Mouse (Mus musculus): ENCODE results near the gene Eef2k. TPM values are rescaled to one million over a fixed set of nuclear protein-coding genes. Genes with fewer than 3 reads are reported as not detected.

Gene Eef2k
- polyA plus RNA-seq, 1 experiment = 33.8 TPM

DNA sequence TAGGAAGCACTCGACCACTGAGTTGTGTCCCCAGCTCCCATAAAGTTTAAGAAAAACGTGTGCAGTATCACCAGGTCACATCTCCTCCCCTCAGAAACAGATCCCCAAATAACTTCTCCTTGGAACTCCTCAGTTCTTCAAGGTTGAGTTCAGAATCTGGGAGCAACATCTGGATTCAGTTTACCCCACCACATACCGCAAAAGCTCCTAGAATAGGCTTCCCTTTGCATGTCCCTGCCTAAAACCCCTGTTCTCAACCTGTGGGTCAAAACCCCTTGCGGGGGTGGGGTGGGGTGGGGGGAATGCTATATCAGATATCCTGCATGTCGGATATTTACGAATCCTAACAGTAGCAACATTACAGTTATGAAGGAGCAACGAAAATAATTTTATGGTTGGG, 20.0 kb downstream of the Eef2k start:
- no peak overlapping the region for H3K27ac ChIP-seq (ENCODE audit: insufficient read depth, low read length)
- TF ChIP-seq CTCF (IDR thresholded peaks at IDR 0.05; ENCODE audit: extremely low read depth, insufficient read depth, low read length) = no peak
- TF ChIP-seq POLR2A (IDR thresholded peaks at IDR 0.05; ENCODE audit: extremely low read depth, insufficient read depth, low read length) = no peak
- no peak overlapping the region for H3K4me3 ChIP-seq (ENCODE audit: insufficient read depth, low read length)
- H3K4me1 ChIP-seq (ENCODE audit: control insufficient read depth, insufficient read depth, low read length) = peaks cover 9% of the 10 kb centered on the region

DNA sequence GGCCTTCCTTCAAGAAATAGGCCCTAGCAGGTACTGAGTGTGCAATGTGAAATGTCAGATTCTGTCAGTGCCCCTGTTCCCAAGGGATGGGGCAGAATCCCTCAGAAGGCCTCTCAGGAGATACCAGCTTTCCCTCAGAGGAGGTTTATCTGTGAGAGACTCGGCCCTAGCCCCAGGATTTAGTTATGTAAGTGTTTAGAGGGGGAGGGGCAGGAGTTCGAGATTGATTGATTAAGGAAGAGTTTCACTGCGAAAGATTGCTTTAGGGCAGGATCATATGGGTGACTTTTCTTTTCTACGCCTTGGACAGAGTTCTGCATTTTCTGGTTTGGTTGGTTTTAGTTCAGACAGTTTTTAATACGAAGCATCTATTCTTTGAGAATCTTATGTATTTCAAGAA, 20.8 kb downstream of the Eef2k start:
- peaks cover 9% of the 10 kb centered on the region for H3K4me1 ChIP-seq (ENCODE audit: control insufficient read depth, insufficient read depth, low read length)
- TF ChIP-seq CTCF (IDR thresholded peaks at IDR 0.05; ENCODE audit: extremely low read depth, insufficient read depth, low read length) (no peak), POLR2A (IDR thresholded peaks at IDR 0.05; ENCODE audit: extremely low read depth, insufficient read depth, low read length) (no peak)
- no peak overlapping the region for H3K27ac ChIP-seq (ENCODE audit: insufficient read depth, low read length)
- no peak overlapping the region for H3K4me3 ChIP-seq (ENCODE audit: insufficient read depth, low read length)

DNA sequence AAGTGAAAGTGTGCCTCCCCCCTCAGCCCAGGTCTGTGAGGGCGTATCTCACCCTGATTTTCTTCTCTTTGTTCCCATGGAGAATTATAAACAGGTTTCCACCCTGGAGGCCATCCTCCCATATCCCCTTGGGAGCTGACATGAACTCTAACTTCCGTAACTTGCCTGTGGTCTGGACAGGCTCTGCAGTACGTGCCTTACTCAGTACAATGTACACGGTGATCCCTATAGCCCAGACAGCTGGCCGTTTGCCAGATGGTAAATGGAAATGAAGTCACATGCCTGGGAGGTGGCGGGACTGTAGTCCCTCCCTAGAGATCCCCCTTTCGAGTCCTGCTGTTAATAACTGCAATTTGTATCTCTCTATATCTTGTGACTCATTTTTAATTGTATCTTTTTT, 22.5 kb downstream of the Eef2k start:
- Histone ChIP-seq H3K27ac (ENCODE audit: insufficient read depth, low read length) (no peak overlapping the region), H3K4me1 (ENCODE audit: control insufficient read depth, insufficient read depth, low read length) (peaks cover 15% of the 10 kb centered on the region), H3K4me3 (ENCODE audit: insufficient read depth, low read length) (no peak overlapping the region)
- no peak for TF ChIP-seq CTCF (IDR thresholded peaks at IDR 0.05; ENCODE audit: extremely low read depth, insufficient read depth, low read length)
- no peak for TF ChIP-seq POLR2A (IDR thresholded peaks at IDR 0.05; ENCODE audit: extremely low read depth, insufficient read depth, low read length)

DNA sequence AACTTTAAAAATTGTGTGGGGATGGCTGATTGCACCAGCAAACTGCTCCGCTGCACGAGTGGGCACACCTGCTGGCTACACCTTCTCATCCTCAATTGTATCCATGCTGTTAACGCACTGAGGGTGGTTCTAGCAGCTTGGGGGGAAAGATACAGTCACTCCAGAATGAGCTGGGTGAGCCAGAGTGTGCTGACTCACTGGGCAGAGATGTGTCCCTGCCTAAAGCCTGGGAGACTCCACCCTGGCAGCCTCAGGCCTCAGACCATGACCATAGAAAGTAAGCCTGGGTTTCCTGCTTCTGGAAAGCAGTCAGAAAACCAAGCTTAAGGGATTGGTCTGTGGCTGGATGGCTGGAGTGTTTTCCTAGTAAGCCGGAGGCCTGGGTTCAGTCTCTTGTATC, 23.2 kb downstream of the Eef2k start:
- H3K4me1 ChIP-seq (ENCODE audit: control insufficient read depth, insufficient read depth, low read length) = peaks cover 15% of the 10 kb centered on the region
- no peak for TF ChIP-seq POLR2A (IDR thresholded peaks at IDR 0.05; ENCODE audit: extremely low read depth, insufficient read depth, low read length)
- TF ChIP-seq CTCF (IDR thresholded peaks at IDR 0.05; ENCODE audit: extremely low read depth, insufficient read depth, low read length) = no peak
- H3K4me3 ChIP-seq (ENCODE audit: insufficient read depth, low read length) = no peak overlapping the region
- H3K27ac ChIP-seq (ENCODE audit: insufficient read depth, low read length) = no peak overlapping the region

DNA sequence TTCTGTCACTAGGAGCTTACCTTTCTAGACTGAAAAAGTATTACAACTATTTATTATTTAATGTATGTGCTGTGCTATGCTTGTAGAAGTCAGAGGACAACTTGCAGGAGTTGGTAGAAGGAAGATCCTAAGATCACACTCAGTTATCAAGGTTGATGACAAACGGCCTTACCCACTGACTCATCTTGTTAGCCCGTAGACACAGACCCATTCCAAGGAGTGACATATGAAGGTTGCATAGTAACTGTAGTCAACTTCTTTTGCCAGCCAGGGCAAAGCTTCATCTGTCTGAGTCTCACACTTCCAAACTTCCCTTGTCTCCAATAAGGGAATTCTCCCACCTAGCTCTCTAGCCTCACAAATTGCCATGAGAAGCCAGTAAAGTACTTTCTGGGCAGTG, 24.1 kb downstream of the Eef2k start:
- no peak overlapping the region for H3K4me3 ChIP-seq (ENCODE audit: insufficient read depth, low read length)
- no peak overlapping the region for H3K27ac ChIP-seq (ENCODE audit: insufficient read depth, low read length)
- peaks cover 15% of the 10 kb centered on the region for H3K4me1 ChIP-seq (ENCODE audit: control insufficient read depth, insufficient read depth, low read length)
- TF ChIP-seq CTCF (IDR thresholded peaks at IDR 0.05; ENCODE audit: extremely low read depth, insufficient read depth, low read length) (no peak), POLR2A (IDR thresholded peaks at IDR 0.05; ENCODE audit: extremely low read depth, insufficient read depth, low read length) (no peak)

DNA sequence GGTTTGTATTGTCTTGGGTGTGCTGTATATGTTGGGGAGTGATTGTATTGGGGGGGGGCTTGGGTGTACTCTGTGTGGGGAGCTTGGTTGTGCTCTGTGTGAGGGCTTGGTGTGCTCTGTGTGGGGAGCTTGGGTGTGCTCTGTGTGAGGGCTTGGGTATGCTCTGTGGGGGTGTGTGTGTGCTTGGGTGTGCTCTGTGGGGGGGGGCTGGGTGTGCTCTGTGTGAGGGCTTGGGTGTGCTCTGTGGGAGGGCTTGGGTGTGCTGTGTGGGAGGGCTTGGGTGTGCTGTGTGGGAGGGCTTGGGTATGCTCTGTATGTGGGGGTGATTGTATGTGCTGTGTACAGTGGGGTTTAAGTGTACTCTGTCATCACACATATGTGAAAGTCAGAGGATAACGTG, 25.1 kb downstream of the Eef2k start:
- Histone ChIP-seq H3K27ac (ENCODE audit: insufficient read depth, low read length) (no peak overlapping the region), H3K4me3 (ENCODE audit: insufficient read depth, low read length) (no peak overlapping the region), H3K4me1 (ENCODE audit: control insufficient read depth, insufficient read depth, low read length) (peaks cover 14% of the 10 kb centered on the region)
- TF ChIP-seq CTCF (IDR thresholded peaks at IDR 0.05; ENCODE audit: extremely low read depth, insufficient read depth, low read length) = no peak
- no peak for TF ChIP-seq POLR2A (IDR thresholded peaks at IDR 0.05; ENCODE audit: extremely low read depth, insufficient read depth, low read length)

DNA sequence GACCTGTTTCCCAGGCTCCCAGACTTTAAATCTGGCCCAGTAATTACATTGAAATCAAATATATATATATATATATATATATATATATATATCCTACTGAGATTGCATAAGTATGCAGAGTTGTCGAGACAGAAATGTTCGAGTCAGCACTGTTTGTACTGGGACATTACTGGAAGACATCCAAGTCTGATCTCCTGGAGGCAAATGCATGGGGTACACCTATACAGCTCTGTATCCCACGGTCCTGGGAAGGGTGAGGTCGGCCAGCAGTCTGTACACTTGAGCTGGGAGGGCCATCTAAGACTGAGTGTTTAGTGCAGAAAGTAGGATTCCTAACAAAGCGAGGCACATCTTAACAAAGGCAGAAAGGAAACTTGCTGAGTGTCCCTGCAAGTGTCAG, 27.3 kb downstream of the Eef2k start:
- TF ChIP-seq POLR2A (IDR thresholded peaks at IDR 0.05; ENCODE audit: extremely low read depth, insufficient read depth, low read length) (no peak), CTCF (IDR thresholded peaks at IDR 0.05; ENCODE audit: extremely low read depth, insufficient read depth, low read length) (no peak)
- Histone ChIP-seq H3K27ac (ENCODE audit: insufficient read depth, low read length) (peak overlapping the region; percentile 35; the same call in 1 of the 2 replicates), H3K4me1 (ENCODE audit: control insufficient read depth, insufficient read depth, low read length) (peaks cover 8% of the 10 kb centered on the region), H3K4me3 (ENCODE audit: insufficient read depth, low read length) (no peak overlapping the region)

DNA sequence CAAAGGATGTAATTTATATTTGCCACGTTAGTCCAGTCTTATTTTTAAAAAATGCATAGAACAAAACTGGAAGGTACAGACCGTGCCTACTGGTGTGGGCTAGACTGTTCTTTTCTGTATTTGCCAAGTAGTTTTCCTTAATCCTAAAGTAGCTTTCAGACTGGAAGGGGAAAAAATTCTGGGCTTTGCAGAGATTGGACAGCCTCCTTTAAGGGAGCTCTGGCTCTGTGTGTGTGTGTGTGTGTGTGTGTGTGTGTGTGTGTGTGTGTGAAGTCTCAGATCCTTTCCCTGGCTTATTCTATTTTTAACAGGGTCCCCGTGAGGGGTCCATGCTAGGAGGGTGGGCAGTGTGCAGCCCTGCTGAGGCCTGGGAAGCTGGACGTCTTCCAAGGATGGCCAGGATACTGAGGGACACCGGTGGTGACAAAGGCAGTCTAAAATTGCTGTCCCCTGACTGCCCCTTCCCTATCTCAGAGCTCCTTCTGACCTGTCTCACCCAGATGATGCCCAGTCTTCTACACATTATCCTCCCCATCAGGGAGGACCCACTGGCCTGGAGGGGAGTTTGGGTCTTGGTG, 27.9 kb downstream of the Eef2k start:
- TF ChIP-seq CTCF (IDR thresholded peaks at IDR 0.05; ENCODE audit: extremely low read depth, insufficient read depth, low read length) (no peak), POLR2A (IDR thresholded peaks at IDR 0.05; ENCODE audit: extremely low read depth, insufficient read depth, low read length) (no peak)
- Histone ChIP-seq H3K4me3 (ENCODE audit: insufficient read depth, low read length) (no peak overlapping the region), H3K4me1 (ENCODE audit: control insufficient read depth, insufficient read depth, low read length) (peaks cover 8% of the 10 kb centered on the region), H3K27ac (ENCODE audit: insufficient read depth, low read length) (0 out of 2 replicates have a peak overlapping the region, but pooled peaks have one; percentile 18)

DNA sequence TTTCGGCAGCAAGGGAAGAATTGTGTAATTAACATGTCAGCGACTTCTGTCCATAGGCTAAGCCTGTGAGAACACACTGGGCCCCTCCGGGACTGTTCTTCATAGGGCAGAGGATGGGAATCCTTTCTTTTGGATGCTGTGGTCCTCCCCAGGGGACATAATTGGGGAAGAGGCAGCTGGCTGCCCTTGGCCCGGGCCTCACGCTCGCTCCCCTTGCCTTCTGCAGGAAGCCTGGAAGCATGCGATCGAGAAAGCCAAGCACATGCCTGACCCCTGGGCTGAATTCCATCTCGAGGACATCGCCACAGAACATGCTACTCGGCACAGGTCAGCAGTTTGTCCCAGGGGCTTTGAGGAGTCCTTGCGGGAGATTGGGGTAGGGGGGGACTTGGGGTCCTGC, 30.5 kb downstream of the Eef2k start:
- H3K27ac ChIP-seq (ENCODE audit: insufficient read depth, low read length) = no peak overlapping the region
- peaks cover 9% of the 10 kb centered on the region for H3K4me1 ChIP-seq (ENCODE audit: control insufficient read depth, insufficient read depth, low read length)
- TF ChIP-seq POLR2A (IDR thresholded peaks at IDR 0.05; ENCODE audit: extremely low read depth, insufficient read depth, low read length) (no peak), CTCF (IDR thresholded peaks at IDR 0.05; ENCODE audit: extremely low read depth, insufficient read depth, low read length) (no peak)
- no peak overlapping the region for H3K4me3 ChIP-seq (ENCODE audit: insufficient read depth, low read length)

DNA sequence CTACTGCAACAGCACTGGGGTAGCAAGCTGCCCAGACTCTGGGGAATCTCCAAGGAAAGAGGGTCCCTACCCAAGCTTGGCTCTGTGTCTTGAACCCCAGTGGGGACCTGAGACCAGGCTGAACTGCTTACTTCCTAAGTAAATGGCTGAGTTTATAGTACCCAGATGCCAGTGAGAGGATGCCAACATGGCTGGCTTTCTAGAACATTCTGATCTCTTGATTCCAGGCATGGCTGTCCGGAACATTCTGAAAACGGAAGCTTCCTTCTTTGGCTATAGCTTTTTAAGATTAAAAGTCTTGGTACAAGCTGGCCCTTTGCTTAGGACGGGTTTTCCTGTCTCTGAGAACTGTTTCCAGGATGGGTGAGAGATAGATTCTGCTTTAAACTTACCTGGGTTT, 31.4 kb downstream of the Eef2k start:
- H3K4me1 ChIP-seq (ENCODE audit: control insufficient read depth, insufficient read depth, low read length) = peaks cover 9% of the 10 kb centered on the region
- H3K4me3 ChIP-seq (ENCODE audit: insufficient read depth, low read length) = no peak overlapping the region
- no peak overlapping the region for H3K27ac ChIP-seq (ENCODE audit: insufficient read depth, low read length)
- no peak for TF ChIP-seq POLR2A (IDR thresholded peaks at IDR 0.05; ENCODE audit: extremely low read depth, insufficient read depth, low read length)
- no peak for TF ChIP-seq CTCF (IDR thresholded peaks at IDR 0.05; ENCODE audit: extremely low read depth, insufficient read depth, low read length)

Measured in cortical plate, adult 2 months (tissue).